Mouse (Mus musculus) CH12.LX (cell line): ENCODE measurements at regions not wholly inside any gene's neighbourhood (a gene's known extent, or its start where the extent isn't known, plus 50 kb on each side); places are given as distances from the start of the nearest gene placed in this dataset.

Experiments
- DNase-seq: peaks from one replicate; pipeline ENCODE4 v3.0.0-alpha.2; 2013; ENCODE audit errors: extremely low read depth
- H3K27ac ChIP-seq: 2 replicates; pipeline ENCODE4 v1.5.1; 2012; ENCODE audit warnings: low read depth, mild to moderate bottlenecking, control low read depth, moderate library complexity; ENCODE audit not compliant: insufficient read depth
- H3K27me3 ChIP-seq: replicated peaks from 2 replicates; pipeline ENCODE3; 2012; ENCODE audit warnings: inconsistent platforms
- H3K36me3 ChIP-seq, 2 experiments: replicated peaks in 1 of 2; 2 replicates each; pipeline versions ENCODE3 to v1.6.1; 2012; ENCODE audit warnings: inconsistent platforms in 1 of 2, low read length in 1 of 2, mild to moderate bottlenecking in 1 of 2, mixed read lengths in 1 of 2, moderate library complexity in 1 of 2; ENCODE audit not compliant: control insufficient read depth in 1 of 2, insufficient read depth in 1 of 2
- H3K4me1 ChIP-seq, 2 experiments: 2 replicates each; pipeline ENCODE4 v1.6.1; 2012; ENCODE audit warnings: inconsistent platforms in 1 of 2, moderate library complexity in 1 of 2; ENCODE audit not compliant: insufficient read depth in 2 of 2, control insufficient read depth in 1 of 2
- H3K4me2 ChIP-seq: 2 replicates; pipeline ENCODE4 v1.6.1; 2012; ENCODE audit warnings: low read depth, mild to moderate bottlenecking, control low read depth; ENCODE audit not compliant: poor library complexity, insufficient read depth, severe bottlenecking
- H3K4me3 ChIP-seq, 3 experiments: fragments of 150-350 bp in 1 of 3; sonication (generic) in 1 of 3; replicated peaks in 1 of 3; 2 replicates each; pipeline versions ENCODE3 to v1.5.1; 2011 to 2012; ENCODE audit warnings: low read depth in 2 of 3, low read length in 2 of 3, mild to moderate bottlenecking in 2 of 3, moderate library complexity in 2 of 3, control low read depth in 1 of 3, improper control_type of control experiment in 1 of 3, inconsistent platforms in 1 of 3, mixed read lengths in 1 of 3; ENCODE audit not compliant: poor library complexity in 1 of 3
- H3K79me2 ChIP-seq: replicated peaks from 2 replicates; pipeline ENCODE4 v1.6.1; 2012; ENCODE audit warnings: mild to moderate bottlenecking, moderate library complexity; ENCODE audit not compliant: control insufficient read depth, poor library complexity, insufficient read depth, severe bottlenecking; ENCODE audit errors: extremely low read depth
- H3K9ac ChIP-seq: 2 replicates; pipeline ENCODE4 v1.6.1; 2012; ENCODE audit warnings: low read depth, mild to moderate bottlenecking, control low read depth, moderate library complexity; ENCODE audit not compliant: insufficient read depth
- H3K9me3 ChIP-seq: replicated peaks from 2 replicates; pipeline ENCODE3; 2012; ENCODE audit warnings: low read length, inconsistent platforms, mixed read lengths
- BHLHE40 ChIP-seq: IDR thresholded peaks from 2 replicates; pipeline ENCODE4 v1.6.1; 2011; ENCODE audit warnings: mild to moderate bottlenecking, low read depth, low read length, improper control_type of control experiment
- CHD1 ChIP-seq: IDR thresholded peaks from 2 replicates; pipeline ENCODE4 v1.6.1; 2012; ENCODE audit warnings: low read depth, low read length, improper control_type of control experiment, inconsistent platforms
- ELF1 ChIP-seq: IDR thresholded peaks from 2 replicates; pipeline ENCODE4 v1.6.1; 2014; ENCODE audit warnings: low read depth, mild to moderate bottlenecking, inconsistent platforms, low read length, improper control_type of control experiment
- ETS1 ChIP-seq: conservative IDR thresholded peaks from 2 replicates; pipeline ENCODE4 v1.6.1; 2012; ENCODE audit warnings: low read depth, mild to moderate bottlenecking, inconsistent platforms, low read length, improper control_type of control experiment, moderate library complexity
- IRF4 ChIP-seq: IDR thresholded peaks from 2 replicates; pipeline ENCODE4 v1.6.1; 2014; ENCODE audit warnings: low read depth, mild to moderate bottlenecking, inconsistent platforms, low read length, improper control_type of control experiment
- JUN ChIP-seq: IDR thresholded peaks from 2 replicates; pipeline ENCODE4 v1.6.1; 2011; ENCODE audit warnings: low read depth, mild to moderate bottlenecking, low read length, improper control_type of control experiment, moderate library complexity; ENCODE audit not compliant: insufficient read depth
- MEF2A ChIP-seq: IDR thresholded peaks from 2 replicates; pipeline ENCODE4 v1.6.1; 2014; ENCODE audit warnings: low read depth, mild to moderate bottlenecking, inconsistent platforms, low read length, improper control_type of control experiment, borderline replicate concordance
- MYC ChIP-seq: IDR thresholded peaks from 2 replicates; pipeline ENCODE4 v1.6.1; 2011; ENCODE audit warnings: low read depth, mild to moderate bottlenecking, improper control_type of control experiment, low read length
- POLR2AphosphoS2 ChIP-seq: IDR thresholded peaks from 2 replicates; pipeline ENCODE4 v1.6.1; 2011; ENCODE audit warnings: low read depth, low read length, improper control_type of control experiment
- RAD21 ChIP-seq: IDR thresholded peaks from 2 replicates; pipeline ENCODE4 v1.6.1; 2011; ENCODE audit warnings: low read depth, mild to moderate bottlenecking, low read length, improper control_type of control experiment, moderate library complexity
- SMC3 ChIP-seq: IDR thresholded peaks from 2 replicates; pipeline ENCODE4 v1.6.1; 2011; ENCODE audit warnings: low read depth, low read length, improper control_type of control experiment
- TBP ChIP-seq: conservative IDR thresholded peaks from 2 replicates; pipeline ENCODE4 v1.6.1; 2011; ENCODE audit warnings: low read depth, low read length, improper control_type of control experiment
- UBTF ChIP-seq: IDR thresholded peaks from 2 replicates; pipeline ENCODE4 v1.6.1; 2012; ENCODE audit warnings: low read depth, mild to moderate bottlenecking, inconsistent platforms, low read length, improper control_type of control experiment, moderate library complexity
- USF1 ChIP-seq: IDR thresholded peaks from 2 replicates; pipeline ENCODE4 v1.6.1; 2014; ENCODE audit warnings: low read depth, mild to moderate bottlenecking, inconsistent platforms, low read length, improper control_type of control experiment
- USF2 ChIP-seq: conservative IDR thresholded peaks from 2 replicates; pipeline ENCODE4 v1.6.1; 2011; ENCODE audit warnings: low read depth, low read length, improper control_type of control experiment
- ZC3H11A ChIP-seq: IDR thresholded peaks from 2 replicates; pipeline ENCODE4 v1.6.1; 2012; ENCODE audit warnings: low read depth, mild to moderate bottlenecking, inconsistent platforms, low read length, improper control_type of control experiment
- ZMIZ1 ChIP-seq: IDR thresholded peaks from 2 replicates; pipeline ENCODE4 v1.6.1; 2012; ENCODE audit warnings: low read depth, mild to moderate bottlenecking, inconsistent platforms, low read length, improper control_type of control experiment
- dilution Hi-C: fragments of 300-500 bp; cut with MboI; formaldehyde crosslinking; loops from 2 replicates; pipeline ENCODE4 v1.14.3; 2020; ENCODE audit warnings: low sequenced_read_pairs; ENCODE audit not compliant: extremely low pct_unique_long_range_greater_than_20kb, extremely low pct_ligation_motif_present
- in situ Hi-C: fragments of 300-500 bp; cut with MboI; formaldehyde crosslinking; loops from 3 replicates; pipeline ENCODE4 v1.14.3; 2019; ENCODE audit warnings: low sequenced_read_pairs, low pct_ligation_motif_present, low pct_unique_long_range_greater_than_20kb, mixed read lengths

DNA sequence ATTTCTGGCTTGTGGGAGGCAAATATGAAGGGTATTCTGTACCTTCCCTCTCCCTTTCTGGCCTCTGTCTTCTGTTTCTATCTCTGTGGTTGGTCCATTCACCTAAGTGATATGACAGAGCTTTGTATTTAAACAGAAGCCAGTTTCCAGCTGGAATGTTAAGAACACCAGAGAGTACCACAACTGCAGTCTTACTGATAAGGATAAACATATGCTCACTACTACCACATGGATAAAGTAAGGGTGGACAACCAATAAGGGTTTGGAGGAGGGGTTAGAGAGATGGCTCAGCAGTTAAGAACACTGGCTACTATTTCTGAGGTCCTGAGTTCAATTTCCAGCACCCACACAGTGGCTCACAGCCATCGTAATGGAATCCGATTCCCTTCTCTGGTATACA lies 668.8 kb downstream of the Zfp706 start:
- no peak overlapping the region for H3K4me2 ChIP-seq
- peaks cover 0 to 12% of the 10 kb centered on the region in 2 experiments; a peak in 2 of 4 replicates for H3K4me1 ChIP-seq
- no peaks in the 10 kb centered on the region for H3K9me3 ChIP-seq
- no peak overlapping the region for H3K4me3 ChIP-seq
- dilution Hi-C loops, result no loop called here
- no peaks in the 10 kb centered on the region for H3K27me3 ChIP-seq
- in situ Hi-C loops, result no loop called here
- H3K79me2 ChIP-seq, result no peaks in the 10 kb centered on the region
- no peak overlapping the region for H3K9ac ChIP-seq
- no peak overlapping the region for H3K27ac ChIP-seq
- TF ChIP-seq ELF1 (no peak), BHLHE40 (no peak), SMC3 (no peak)
- DNase-seq, result no peak
- H3K36me3 ChIP-seq, result no peaks in the 10 kb centered on the region

DNA sequence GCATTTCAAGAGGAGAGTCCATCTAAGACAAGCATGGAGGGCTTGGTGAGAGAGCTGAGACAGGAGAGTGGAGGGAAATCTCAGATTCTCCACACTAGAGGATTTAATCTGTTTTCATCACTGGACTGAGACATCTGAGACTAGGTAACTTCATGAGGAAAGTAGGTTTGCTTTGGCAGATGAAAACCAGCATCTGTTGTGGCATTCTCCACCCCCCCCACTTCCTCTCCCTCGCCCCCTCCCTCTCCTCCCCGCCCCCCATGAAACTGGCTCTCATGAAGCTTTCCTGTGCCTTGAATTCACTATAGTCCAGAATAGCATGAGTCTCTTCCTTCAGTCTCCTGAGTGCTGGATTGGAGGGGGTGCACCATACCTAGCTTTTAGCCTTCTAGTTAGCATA lies 670.7 kb downstream of the Zfp706 start:
- Histone ChIP-seq H3K79me2 (no peaks in the 10 kb centered on the region), H3K4me3 (no peak overlapping the region), H3K36me3 (no peaks in the 10 kb centered on the region), H3K9ac (no peak overlapping the region), H3K4me2 (no peak overlapping the region), H3K27me3 (no peaks in the 10 kb centered on the region), H3K9me3 (no peaks in the 10 kb centered on the region), H3K4me1 (peaks cover 0 to 23% of the 10 kb centered on the region in 2 experiments; a peak in 2 of 4 replicates), H3K27ac (no peak overlapping the region)
- in situ Hi-C loops (no loop called here), dilution Hi-C loops (no loop called here)
- no peak for DNase-seq
- TF ChIP-seq UBTF (no peak), IRF4 (no peak), JUN (no peak), SMC3 (no peak), POLR2AphosphoS2 (no peak), ZC3H11A (no peak), TBP (no peak), ETS1 (no peak), RAD21 (no peak), MEF2A (no peak), CHD1 (no peak), USF2 (no peak), ZMIZ1 (no peak), MYC (no peak), USF1 (no peak)
